Mouse (Mus musculus) retina, embryonic 14.5 days (tissue): Measurements from ENCODE around the gene Klrg2.

ENCODE experiments used
- DNase-seq: peaks from one replicate; pipeline ENCODE4 v3.0.0-alpha.2; 2015; ENCODE audit warnings: low spot score

The Klrg2 gene

GRCm38 (mm10) chr6:38627486-38627885 lies 9.6 kb downstream of the Klrg2 start:
- DNase-seq: no peak

GRCm38 (mm10) chr6:38627081-38627480 lies 10.0 kb downstream of the Klrg2 start:
- DNase-seq: no peak

GRCm38 (mm10) chr6:38626086-38626485 lies 11.0 kb downstream of the Klrg2 start:
- no peak for DNase-seq

GRCm38 (mm10) chr6:38624439-38624838 lies 12.6 kb downstream of the Klrg2 start:
- no peak for DNase-seq

- no peak for DNase-seq
These were observed 13.6 kb downstream of the Klrg2 start for GRCm38 (mm10) chr6:38623457-38623856.

GRCm38 (mm10) chr6:38622406-38622805 lies 14.6 kb downstream of the Klrg2 start:
- no peak for DNase-seq

GRCm38 (mm10) chr6:38609892-38610291 lies 27.1 kb downstream of the Klrg2 start:
- no peak for DNase-seq

GRCm38 (mm10) chr6:38597481-38597880 lies 39.6 kb downstream of the Klrg2 start:
- DNase-seq: no peak

- no peak for DNase-seq
These were observed 55.3 kb downstream of the Klrg2 start for GRCm38 (mm10) chr6:38581711-38582110.

- DNase-seq: no peak
These were observed 56.8 kb downstream of the Klrg2 start for GRCm38 (mm10) chr6:38580112-38580857.

GRCm38 (mm10) chr6:38576096-38576495 lies 60.9 kb downstream of the Klrg2 start:
- DNase-seq: no peak
